Mouse (Mus musculus) cerebellum, adult 9-10 months (tissue): Measurements from ENCODE around the gene Itpr1.

Experiments
- DNase-seq: peaks from one replicate; pipeline ENCODE4 v3.0.0; 2022

Itpr1 gene

DNA sequence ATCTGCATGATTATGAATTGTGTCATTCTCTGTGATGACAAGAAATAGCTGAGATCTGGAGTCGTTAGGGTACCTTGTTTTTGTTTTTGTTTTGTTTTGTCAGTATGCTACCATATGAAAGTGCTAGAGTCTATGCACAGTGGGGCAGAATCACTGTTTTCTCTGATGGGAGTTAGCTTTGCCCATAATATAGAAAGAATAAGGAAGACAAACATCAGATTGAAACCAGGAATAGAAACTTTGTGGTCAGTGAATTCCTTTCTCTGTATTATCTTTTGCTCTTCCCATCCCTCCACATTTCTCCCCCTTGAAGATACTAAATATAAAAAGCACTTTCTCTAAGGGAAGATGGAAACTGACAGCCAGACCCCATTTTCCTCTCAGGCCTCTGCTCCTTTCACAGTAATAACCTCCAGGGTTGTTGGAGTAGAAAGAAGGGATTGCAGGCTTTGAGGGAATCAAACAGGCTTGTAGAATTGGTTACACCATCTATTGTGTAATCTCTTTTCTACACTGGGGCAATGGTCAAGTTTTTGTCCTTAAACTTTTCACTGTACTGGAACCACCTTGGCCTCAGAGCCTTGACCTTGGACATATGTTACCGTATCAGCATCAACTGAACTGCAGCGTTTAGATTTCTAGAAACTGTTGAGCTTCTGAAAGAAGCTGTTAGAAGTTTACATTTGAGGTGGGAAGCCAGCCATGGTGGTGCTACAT is 33.6 kb downstream of the Itpr1 start:
- DNase-seq: no peak

DNA sequence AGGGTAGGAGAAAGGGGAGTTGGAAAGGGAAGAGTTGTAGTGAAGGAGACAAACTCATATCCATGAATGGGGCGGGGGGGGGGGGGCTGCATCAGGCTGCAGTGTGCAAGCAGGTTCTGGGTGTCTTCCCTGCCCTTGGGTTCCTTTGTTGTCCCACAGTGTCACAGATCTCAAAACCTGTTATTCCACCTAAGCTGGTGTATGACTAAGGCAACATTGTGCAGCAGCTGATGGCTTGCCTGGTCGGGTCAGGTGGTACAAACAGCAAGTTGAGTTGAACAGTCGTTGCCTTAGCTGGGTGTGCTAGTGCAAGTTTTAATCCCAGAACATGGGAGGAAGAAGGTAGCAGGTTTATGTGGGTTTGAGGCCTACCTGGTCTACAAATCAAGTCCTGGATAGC is 34.3 kb downstream of the Itpr1 start:
- no peak for DNase-seq

DNA sequence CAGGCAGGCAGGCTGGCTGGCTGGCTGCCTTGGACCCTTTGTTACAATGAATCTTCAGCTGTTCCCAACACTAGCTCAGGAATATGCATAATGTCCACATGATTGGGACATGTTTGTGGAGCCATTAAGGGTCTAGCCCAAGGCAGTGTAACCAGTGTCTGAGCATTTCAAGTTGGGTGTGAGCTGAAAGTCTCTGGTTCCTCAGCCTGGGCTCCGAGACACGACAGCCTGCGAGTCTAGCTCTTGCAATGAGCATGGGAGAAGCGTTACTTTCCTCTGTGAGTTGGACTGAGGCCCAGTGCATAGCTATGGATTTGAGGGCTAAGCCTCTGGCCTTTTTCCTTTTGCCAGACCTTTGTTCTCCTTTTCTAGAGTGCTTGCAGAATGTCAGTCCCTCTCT is 35.6 kb downstream of the Itpr1 start:
- no peak for DNase-seq

DNA sequence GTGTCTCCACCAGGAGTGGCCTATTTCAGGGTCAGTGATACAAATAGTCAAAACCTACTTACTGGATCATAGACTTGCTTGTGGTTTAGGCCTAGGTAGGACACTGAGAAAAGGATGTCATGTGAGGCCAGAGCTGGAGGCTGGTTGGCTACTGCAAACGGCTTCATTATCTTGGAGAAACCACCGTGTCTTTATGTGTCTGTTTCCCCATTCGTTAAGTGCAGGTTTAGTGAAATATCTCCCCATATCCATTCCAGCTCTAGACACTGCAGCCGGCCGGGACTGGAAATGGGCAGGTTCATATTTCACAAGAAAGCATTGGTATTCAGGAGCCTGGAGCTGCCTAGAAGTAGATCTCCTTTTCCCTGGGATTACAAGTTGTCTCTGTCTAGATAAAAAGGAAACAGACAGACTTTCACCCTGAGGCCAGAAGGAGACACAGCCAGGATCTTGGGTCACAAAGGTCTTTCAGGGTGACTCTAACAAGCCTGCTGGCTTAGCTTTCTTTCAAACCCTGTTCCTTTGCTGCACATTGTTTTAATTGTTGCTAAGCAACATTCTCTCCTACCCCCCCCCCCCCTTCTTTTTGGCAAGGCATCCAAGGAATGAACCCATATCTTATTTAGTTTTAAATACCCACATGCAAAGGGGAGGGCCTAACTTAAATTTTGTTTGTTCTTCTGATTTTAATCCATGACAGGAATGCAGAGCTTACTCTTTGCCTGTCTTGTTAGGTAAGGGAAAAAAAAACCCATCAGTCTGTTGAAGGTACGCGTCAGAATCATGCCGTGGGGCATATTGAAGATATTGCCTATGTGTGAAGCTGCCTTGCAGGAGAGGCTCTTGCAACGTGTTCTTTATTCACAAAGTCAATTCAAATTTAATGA is 36.4 kb downstream of the Itpr1 start:
- no peak for DNase-seq

DNA sequence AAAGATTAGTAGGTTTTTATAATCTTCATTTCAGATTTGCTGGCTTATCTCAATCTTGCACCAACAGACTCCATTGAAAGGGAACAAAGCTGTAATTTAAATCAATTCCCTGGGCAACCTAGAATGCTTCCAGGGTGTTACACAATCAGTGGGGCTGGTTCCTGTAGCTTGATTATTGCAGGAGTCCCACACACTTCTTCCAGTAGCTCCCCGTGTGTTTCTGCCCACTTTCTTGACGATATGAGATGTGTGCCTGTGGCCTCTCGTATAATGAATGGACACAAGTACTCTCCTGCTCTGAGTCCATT is 37.0 kb downstream of the Itpr1 start:
- DNase-seq: no peak

DNA sequence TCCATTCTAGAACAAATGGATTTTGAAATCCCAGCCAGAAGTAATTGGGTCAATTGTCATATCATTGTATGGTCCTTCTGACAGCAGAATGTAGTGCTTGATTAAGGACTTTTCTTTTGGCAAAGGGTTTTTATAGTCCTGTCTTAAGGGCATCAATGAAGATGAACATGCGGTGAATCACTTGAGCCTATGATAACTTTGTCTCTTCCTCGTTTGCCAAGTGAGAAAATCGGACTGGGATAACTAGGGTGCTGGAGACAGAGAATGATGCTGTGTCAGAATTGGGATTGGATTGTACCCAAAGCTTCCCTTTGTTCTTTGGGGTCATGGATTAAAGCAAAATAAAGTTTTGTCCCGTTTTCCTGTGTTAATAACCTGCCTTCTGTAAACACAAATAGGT is 37.5 kb downstream of the Itpr1 start:
- no peak for DNase-seq

DNA sequence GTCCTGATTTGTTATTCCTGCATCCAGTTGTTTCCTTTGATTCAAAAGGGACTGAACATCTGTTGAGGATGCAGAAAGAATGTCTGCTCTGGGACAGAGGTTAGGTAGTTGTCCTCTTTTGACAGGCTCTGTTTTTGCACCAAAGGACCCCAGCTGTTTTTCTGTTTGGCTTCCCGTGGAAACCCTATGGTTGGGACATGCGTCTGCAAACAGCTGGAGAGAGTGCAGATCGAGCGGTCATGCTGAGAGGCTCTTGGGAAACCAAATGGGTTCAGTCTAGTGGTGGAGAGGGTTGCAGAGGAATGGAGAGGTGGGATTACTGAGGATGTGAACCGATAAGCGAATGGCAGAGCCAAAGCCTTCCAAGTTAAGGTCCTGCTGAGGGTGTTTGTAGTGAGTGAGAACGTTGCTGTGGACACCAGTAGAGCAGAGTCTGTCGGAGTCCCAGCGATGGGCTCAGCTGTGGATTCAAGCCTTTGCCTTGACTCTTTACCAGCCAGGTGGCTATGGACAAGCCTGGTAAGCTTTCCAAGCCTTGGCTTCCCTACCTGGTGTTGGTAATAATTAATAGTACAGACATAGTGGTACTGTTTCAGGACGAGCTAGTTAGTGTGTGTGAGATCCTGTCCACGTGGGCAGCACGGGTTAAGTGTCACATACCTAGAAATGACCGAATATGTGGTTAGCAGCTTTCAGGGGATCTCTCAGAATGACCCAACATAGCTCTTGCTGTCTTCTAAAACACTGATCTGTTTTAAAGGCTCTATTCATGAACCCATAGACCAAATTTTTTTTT is 39.9 kb downstream of the Itpr1 start:
- no peak for DNase-seq

DNA sequence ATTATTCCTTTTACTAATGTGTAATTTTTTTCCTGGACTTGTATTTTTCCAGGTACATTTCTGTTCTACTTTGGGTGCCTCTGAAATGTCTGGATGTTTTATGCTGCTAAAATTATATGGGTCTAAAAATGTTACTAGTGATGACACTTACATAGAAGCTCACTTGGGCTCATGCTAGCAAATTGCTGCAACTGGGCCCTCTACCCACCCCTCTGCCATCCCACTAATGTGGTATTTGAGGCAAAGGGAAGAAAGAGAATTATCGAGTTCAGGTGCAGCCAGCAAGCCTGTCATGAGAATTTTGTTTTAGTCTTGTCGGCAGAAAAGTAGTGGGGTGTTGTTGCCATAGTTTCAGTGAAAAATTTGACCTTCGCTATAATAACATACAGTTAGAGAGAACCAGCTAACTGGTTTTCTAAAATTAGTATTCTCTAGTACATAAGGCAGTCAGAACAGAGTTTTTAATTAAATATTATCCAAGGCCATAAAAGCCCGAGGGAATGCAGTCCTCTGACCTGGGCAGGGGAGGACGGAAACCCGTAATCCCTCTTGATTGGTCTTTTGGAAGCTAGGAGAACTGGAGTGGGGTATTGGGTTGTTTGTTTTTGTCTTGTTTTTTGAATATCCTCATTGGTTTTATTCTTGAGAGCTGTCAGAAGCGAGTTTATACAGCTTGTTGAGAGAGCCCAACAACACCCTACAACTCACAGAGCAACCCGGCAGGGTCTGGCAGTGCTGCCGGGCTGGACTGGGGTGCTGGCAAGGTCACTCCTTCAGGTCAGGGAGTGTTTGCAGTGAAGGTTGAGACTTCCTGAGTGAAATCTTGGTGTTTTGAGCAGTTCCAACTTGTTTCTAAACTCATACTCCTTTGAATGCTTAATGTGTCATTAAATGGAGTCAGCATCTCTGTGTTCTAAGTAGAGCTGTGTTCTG is 41.5 kb downstream of the Itpr1 start:
- DNase-seq: no peak

DNA sequence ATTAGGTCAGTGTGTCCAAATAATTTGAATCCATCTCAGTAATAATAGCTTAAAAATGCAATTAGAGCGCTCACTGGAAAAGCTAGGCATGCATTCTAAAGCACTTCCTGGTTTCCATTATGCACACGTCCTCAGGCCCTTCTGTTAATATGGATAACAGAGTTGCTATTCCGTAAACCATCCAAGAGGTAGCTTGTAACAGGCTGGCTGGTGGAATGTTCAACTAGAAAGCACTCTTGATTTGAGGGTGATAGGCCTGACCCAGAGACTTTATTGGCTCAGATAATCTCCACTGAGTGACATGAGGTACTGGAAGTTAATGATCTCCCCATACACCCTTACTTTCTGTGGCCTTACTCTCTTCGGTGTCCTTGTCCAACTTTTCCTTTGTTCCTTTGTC is 43.0 kb downstream of the Itpr1 start:
- no peak for DNase-seq

DNA sequence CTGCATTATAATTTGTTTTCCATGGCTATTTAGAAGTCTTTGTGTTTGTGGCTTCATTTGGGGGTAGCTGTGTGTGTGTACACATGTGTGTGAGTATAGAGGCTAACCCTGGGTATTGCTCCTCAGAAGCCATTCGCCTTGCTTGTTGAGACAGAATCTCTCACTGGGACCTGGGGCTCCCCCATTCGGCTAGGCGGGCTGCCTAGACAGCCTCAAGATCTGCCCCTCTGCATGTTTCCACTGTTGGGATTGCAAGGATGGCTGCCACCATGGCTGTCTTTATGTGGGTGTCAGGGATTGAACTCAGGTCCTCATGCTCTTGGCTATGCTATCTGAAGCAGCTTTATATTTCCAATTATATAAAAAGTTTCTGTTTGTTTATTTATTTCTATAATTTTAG is 44.3 kb downstream of the Itpr1 start:
- DNase-seq: no peak

DNA sequence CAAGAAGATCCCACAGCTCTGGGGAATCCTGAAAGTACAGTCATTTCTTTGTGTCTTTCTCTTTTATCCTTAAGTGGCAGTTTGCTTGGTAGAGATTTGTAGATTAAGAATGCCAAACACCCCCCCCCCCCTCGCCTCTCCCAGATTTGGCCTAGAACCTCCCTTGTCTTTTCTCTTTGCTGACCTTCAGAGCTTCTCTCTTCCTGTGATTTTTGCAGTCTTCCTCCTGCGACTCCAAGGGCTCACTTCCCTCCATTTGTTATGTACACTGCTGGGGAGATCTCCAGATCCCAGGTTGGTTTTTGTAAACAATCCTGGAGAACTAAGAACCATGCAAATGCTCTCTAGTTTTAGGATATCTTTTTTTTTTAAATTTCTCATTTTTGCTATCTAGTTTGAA is 45.7 kb downstream of the Itpr1 start:
- DNase-seq: no peak

DNA sequence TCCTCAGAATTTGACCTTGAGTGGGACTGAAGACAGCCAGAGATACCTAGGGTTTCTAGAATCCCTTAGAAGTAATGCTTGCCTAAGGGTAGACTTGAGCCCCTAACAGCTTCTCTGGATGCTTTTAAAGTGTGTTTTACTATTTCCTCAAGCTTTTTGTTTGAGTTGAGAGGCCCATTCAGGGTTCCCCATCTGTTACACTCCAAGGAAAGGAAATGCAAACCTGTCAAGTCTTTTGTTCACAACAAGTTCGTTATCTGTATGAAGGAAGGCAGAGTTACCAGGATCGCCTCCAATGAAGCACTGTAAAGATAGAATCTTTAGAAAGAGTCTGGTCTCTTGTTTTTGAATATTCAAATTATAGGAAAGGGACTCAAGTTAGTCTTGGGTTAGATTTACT is 46.8 kb downstream of the Itpr1 start:
- DNase-seq: no peak

DNA sequence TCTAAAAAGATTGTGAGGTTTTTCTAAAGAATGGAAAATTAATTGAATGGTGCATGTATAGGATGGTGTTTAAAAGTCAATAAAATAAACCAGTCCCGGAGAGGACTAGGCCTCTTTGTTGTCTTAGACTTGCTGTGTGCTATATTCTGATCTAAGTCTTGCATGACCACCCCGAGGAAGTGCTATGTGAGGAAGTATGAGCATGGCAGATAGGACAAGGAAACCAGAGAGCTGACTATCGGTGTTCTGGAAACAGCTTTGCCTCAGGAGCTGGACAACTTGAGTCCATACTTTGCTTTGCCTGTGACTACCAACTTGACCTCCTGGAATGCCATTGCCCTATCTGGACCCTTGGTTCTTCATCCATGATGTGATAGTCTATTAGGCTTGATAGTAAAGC is 48.6 kb downstream of the Itpr1 start:
- DNase-seq: no peak

DNA sequence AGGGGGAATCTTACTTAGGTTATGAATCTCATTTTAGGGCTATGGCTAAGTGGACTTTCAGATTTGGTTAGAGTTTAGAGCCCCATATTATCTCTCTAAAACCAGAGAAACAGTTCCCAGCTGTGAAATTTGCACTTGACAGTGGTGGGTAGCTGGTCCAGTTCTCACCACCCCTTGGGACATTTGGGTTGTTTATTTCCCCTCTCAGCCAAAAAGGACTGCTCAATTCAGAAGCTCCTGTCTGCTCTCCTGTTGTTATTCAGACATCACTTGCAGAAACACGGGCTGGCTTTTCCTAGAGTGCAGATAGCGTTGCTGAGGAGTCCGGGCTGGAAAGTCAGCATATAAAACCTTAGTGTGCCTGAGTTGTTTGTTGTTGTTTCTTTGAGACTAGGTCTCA is 51.3 kb downstream of the Itpr1 start:
- DNase-seq: no peak

DNA sequence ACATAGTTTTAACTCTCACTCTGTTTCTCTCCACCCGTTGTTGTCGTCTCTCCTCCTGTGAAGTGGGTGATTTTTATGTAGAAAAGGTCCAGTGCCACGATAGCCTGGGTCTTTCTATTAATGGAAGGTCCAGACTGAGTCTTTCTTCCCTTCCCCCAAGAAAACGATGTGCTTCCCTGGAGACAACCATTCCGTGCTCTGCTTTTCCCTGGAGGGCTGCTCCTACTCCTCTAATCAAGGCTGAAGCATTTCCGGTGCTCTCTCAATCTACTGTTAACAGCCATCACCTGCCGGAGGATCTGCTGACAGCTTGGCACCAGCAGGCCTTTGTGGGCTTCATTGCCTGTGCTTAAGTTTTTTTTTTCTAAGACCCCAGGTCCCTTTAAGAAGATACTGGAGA is 60.6 kb downstream of the Itpr1 start:
- no peak for DNase-seq

DNA sequence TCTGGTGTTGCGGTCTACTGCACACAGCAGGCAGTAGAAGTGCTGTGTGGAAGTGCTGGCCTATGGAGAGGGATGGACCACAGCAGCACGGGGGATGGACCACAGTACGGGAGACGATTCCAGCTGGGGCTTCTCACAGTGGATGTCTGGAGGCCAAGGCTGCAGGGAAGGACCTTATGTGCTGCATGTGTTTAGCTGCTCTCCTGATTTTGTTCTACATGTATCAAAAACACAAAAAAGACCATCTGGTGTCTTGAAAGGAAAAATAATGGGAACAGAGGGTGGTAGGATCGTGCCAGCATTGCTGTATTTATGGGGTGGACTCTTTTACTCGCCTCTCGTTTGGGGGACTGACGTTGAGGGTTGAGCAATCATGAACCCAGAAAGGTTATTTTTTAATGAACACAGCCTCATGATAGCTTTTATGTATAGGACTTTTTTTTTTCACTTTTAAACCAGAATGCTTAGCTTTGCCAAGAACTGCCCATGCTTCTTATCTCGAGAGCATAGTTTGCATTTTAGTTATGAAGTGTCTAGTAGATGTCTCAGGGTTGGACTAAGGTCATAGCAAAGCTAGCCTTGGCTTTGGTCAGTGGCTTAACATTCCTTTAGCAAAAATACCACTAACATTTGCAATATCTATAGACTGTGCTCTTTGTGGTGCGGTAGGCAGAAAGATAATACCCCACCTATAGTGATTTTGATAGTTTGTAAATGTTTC is 61.6 kb downstream of the Itpr1 start:
- peak; percentile 49 for DNase-seq

DNA sequence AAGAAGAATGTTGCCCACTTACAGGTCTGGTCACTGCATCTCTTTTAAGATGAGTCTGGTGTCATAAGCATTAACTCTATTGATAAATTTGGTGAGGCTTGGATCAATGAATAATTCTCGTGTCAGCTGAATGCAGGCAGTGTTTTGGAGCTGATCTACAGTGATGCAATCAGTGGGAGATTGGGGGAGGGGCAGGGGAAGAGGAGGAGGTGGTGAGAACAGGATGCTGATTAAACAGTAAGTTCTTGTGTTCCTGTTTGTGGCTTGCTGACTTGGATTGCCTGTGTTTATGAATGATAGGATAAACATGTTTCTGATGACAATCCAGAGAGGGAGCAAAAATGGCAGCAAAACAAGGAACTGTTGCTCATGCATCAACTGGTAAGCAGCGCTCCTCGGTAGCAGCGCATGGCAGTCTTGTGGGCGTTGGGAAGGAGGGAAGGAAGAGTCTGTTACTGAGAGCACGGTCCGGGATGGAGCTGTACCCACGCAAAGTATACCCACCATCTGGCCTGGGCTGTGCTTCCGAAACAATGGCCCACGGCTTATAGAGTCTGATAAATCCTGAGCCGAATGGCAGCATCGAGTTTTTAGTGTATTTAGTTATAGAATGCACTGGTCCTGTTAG is 64.1 kb downstream of the Itpr1 start:
- no peak for DNase-seq

DNA sequence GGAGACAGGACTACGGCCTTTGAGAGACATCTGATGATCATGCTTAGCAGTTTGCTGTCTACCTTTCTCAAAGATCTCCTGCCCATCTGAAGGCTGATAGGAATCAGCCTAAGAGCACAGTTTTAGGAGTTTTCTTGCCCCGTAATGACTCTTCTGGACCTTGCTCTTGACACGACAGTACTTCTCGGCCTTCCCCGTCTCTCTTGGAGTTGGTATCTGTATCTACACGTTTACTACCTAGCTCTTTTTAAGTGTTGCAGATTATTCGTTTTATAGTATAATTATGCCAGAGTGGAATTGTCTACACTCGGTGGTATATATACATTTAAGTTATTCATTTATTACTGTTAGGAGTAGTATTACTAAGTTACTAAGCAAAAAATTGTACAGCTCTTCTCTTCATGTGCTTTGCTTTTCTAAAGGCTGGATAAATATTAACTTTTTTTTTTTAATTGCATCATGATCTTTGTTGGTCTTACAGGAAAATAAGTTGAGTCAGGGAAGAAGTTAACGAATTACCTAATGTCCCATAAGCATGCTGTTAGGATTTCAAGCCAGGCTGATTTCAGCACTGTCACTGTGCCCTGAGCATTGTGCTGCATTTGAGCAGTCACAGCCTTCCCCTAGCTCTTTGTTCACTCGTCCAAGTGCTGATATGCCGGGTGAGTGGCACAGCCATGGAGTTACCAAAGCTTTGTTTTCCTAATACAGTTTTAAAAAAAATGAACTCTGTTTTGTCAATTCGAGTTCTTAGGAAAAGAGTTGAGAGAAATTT is 64.9 kb downstream of the Itpr1 start:
- no peak for DNase-seq

DNA sequence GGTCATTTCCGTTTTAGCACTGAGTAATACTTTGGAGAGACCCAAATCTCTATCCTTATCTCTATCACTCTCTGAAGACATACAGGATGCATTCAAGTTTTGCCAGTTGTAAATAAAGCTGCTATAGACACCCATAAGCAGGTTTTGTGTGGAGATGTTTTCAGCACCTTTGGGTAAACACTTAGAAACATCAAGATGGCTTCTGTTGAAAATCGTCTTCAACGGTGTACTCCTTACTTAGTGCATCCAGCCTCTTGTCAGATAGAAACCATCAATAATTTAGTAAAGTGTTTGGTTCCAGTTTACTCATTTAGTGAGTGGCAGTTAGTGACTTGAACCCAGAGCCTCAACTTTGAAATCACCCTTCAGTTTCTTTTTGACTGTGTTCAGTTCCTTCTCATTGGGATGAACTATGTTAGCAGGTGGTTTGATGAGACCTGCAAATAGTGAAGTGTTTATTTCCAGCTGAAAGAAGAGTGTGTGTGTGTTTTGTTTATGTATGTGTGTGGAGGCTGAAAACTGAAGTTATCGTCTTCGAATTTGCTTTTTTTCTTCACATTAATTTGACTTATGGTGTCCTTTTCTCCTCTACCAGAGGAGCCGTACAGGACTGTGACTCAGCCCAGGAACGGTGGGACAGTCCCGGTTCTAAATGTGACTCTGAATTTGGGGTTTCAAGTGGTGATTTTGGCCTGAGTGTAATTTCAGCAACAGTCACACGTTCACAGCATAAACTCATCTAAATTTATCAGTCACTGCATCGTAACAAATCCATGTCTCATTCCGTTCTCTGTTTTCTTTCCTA is 66.1 kb downstream of the Itpr1 start:
- no peak for DNase-seq

DNA sequence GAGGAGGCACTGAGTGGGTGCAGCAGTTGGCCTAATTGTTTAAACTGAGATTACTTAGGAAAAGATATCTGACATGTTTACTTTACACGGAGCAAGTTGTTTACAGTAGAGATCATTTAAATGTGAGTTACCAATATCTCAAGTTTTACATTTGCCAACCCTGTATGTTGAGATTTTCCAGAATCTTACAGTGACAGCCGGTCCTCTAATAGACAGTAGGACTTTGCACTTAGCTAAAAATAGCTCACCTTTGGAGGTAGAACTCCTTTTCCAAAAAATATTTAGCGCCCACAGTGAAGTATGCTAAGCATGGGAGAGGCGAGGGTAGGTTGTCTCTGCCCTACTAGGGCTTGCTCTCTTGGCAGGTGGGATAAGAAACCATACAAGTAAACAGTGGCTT is 69.2 kb downstream of the Itpr1 start:
- DNase-seq: no peak
